Mouse (Mus musculus) liver, postnatal 0 days (tissue): ENCODE data around the gene Car5a. TPM values are rescaled to one million over a fixed set of nuclear protein-coding genes. Genes with fewer than 3 reads are reported as not detected.
A peak's percentile ranks its signal among the peaks of the same experiment; 100 is the strongest.

Experiments
- ATAC-seq: fragments of 200-750 bp; cut with Nextera tagmentation; 2 replicates; pipeline ENCODE4 v1.8.0; 2017; ENCODE audit warnings: mild to moderate bottlenecking, moderate library complexity
- DNase-seq: peaks from one replicate; pipeline ENCODE4 v3.0.0-alpha.2; 2016
- H3K27ac ChIP-seq: fragments of 300-500 bp; sonication (generic); 2 replicates; pipeline ENCODE4 v1.5.1; 2014; ENCODE audit warnings: antibody characterized with exemption, moderate library complexity, mild to moderate bottlenecking, low read depth
- H3K27me3 ChIP-seq: fragments of 300-500 bp; sonication (generic); 2 replicates; pipeline ENCODE4 v1.6.1; 2014; ENCODE audit warnings: low read length, control low read depth, mixed read lengths; ENCODE audit not compliant: insufficient read depth
- H3K36me3 ChIP-seq: fragments of 300-500 bp; sonication (generic); replicated peaks from 2 replicates; pipeline ENCODE4 v1.6.1; 2014; ENCODE audit warnings: mild to moderate bottlenecking, control low read depth, low read length, moderate library complexity, mixed read lengths; ENCODE audit not compliant: insufficient read depth
- H3K4me1 ChIP-seq: fragments of 300-500 bp; sonication (generic); 2 replicates; pipeline ENCODE4 v1.6.1; 2014; ENCODE audit warnings: antibody characterized with exemption, mild to moderate bottlenecking, control low read depth; ENCODE audit not compliant: insufficient read depth
- H3K4me2 ChIP-seq: fragments of 300-500 bp; sonication (generic); 2 replicates; pipeline ENCODE4 v1.6.1; 2014; ENCODE audit warnings: low read depth, mild to moderate bottlenecking, low read length, moderate library complexity, mixed read lengths
- H3K4me3 ChIP-seq: fragments of 300-500 bp; sonication (generic); 2 replicates; pipeline ENCODE4 v1.5.1; 2014; ENCODE audit warnings: low read depth, low read length
- H3K9ac ChIP-seq: fragments of 300-500 bp; sonication (generic); replicated peaks from 2 replicates; pipeline ENCODE4 v1.6.1; 2014; ENCODE audit warnings: mild to moderate bottlenecking, moderate library complexity
- H3K9me3 ChIP-seq: fragments of 300-500 bp; sonication (generic); 2 replicates; pipeline ENCODE4 v1.6.1; 2016; ENCODE audit warnings: mild to moderate bottlenecking, control low read depth, low read length, mixed read lengths
- CTCF ChIP-seq: sonication (generic); IDR thresholded peaks from 2 replicates; pipeline ENCODE4 v1.5.1; 2016; ENCODE audit warnings: antibody characterized with exemption, low read depth
- EP300 ChIP-seq: IDR thresholded peaks from 2 replicates; pipeline ENCODE4 v1.6.1; 2016; ENCODE audit warnings: antibody characterized with exemption, low read depth, mild to moderate bottlenecking
- WGBS: fragments of 180-500 bp; shearing (Covaris S2); extraction: QIAGEN DNeasy Blood & Tissue Kit; methylation state at CpG from one replicate; pipeline ENCODE4 v1.1.7; 2014; ENCODE audit not compliant: insufficient replicate concordance; 5-methylcytosine and 5-hydroxymethylcytosine counted together
- polyA plus RNA-seq: library from polyadenylated mRNA; unstranded; fragments of >200 nt; fragmentation: Nextera tagmentation; extraction: Ambion mirVana; gene quantifications from 2 replicates; pipeline ENCODE4 v1.2.1, GENCODE M21; 2015

Car5a gene
- polyA plus RNA-seq, 1 experiment from 2014 or later, result 9.6 TPM

GRCm38 (mm10) chr8:121899180-121900044 lies 45.3 kb downstream of the Car5a start:
- peak; percentile 74 for DNase-seq

DNA sequence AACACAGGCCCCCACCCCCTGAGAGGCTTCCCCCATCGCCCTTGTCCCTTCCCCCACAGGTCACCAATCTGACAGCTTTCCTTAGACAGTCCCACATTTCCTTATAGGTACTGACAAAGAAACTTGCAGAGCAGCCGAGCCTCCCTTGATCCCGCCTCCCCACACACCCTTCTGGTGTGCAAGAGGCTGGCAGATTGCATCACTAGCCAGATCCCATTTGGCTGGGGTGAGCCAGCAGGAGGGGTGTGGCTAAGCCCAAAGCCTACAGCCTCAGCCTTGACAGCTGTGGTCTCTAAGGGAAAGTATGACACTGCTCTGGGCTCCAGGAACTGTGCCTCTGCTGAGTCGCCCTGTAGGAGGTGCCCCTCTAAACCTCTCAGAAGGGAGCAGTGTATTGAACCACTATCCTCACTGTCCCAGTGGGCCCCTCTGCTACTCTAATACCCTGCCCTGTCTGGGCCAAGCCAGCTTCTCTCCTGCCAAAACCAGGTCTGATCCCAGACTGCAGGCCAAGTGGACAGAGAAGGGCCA lies 46.2 kb downstream of the Car5a start:
- ATAC-seq (peak; percentile 89), DNase-seq (peak; percentile 90)
- no peaks in the 10 kb centered on the region for H3K27me3 ChIP-seq
- H3K36me3 ChIP-seq, result peaks cover 16% of the 10 kb centered on the region
- peak overlapping the region; percentile 49 for H3K9ac ChIP-seq
- peak; percentile 62; the same call in 1 of the 2 replicates for TF ChIP-seq EP300
- peak; percentile 42 for TF ChIP-seq CTCF
- H3K4me1 ChIP-seq, result peaks cover 39% of the 10 kb centered on the region
- peak overlapping the region; percentile 29 for H3K4me3 ChIP-seq
- peak overlapping the region; percentile 67 for H3K4me2 ChIP-seq
- peak overlapping the region; percentile 83 for H3K27ac ChIP-seq
- no peaks in the 10 kb centered on the region for H3K9me3 ChIP-seq
- WGBS, result 18% methylated on average over 4 of the region's 4 CpGs

More at GRCm38 (mm10) chr8:121899180-121900044, 45.3 kb downstream of the Car5a start:
- peak overlapping the region; percentile 67 for H3K4me2 ChIP-seq
- H3K27me3 ChIP-seq, result no peaks in the 10 kb centered on the region
- WGBS, result 57% methylated on average over 18 of the region's 18 CpGs
- H3K4me1 ChIP-seq, result peaks cover 39% of the 10 kb centered on the region
- H3K27ac ChIP-seq, result peak overlapping the region; percentile 83
- TF ChIP-seq EP300, result peak; percentile 98
- no peak for TF ChIP-seq CTCF
- H3K36me3 ChIP-seq, result peaks cover 16% of the 10 kb centered on the region
- H3K9me3 ChIP-seq, result no peaks in the 10 kb centered on the region
- peak; percentile 82 for ATAC-seq
- H3K4me3 ChIP-seq, result peak overlapping the region; percentile 18; the same call in 1 of the 2 replicates
- H3K9ac ChIP-seq, result peak overlapping the region; percentile 49

- Histone ChIP-seq H3K4me3 (peak overlapping the region; percentile 29), H3K4me1 (peaks cover 39% of the 10 kb centered on the region), H3K9me3 (no peaks in the 10 kb centered on the region), H3K27ac (peak overlapping the region; percentile 83), H3K4me2 (peak overlapping the region; percentile 67), H3K36me3 (peaks cover 19% of the 10 kb centered on the region), H3K9ac (peak overlapping the region; percentile 49), H3K27me3 (no peaks in the 10 kb centered on the region)
- 48% methylated on average over 7 of the region's 7 CpGs for WGBS
- ATAC-seq (peak; percentile 42), DNase-seq (peak; percentile 44)
- TF ChIP-seq CTCF, result no peak
- TF ChIP-seq EP300, result no peak
Observed at GRCm38 (mm10) chr8:121897871-121898381, 46.8 kb downstream of the Car5a start.

- TF ChIP-seq CTCF, result no peak
- no peak for TF ChIP-seq EP300
- peak overlapping the region; percentile 83 for H3K27ac ChIP-seq
- no peak for DNase-seq
- H3K4me3 ChIP-seq, result no peak overlapping the region
- ATAC-seq, result no peak
- 0 out of 2 replicates have a peak overlapping the region, but pooled peaks have one; percentile 49 for H3K9ac ChIP-seq
- H3K36me3 ChIP-seq, result peaks cover 19% of the 10 kb centered on the region
- no peaks in the 10 kb centered on the region for H3K9me3 ChIP-seq
- H3K4me1 ChIP-seq, result peaks cover 39% of the 10 kb centered on the region
- 78% methylated on average over 9 of the region's 9 CpGs for WGBS
- H3K27me3 ChIP-seq, result no peaks in the 10 kb centered on the region
- H3K4me2 ChIP-seq, result peak overlapping the region; percentile 67
Observed at GRCm38 (mm10) chr8:121897205-121897604, 47.5 kb downstream of the Car5a start.

DNA sequence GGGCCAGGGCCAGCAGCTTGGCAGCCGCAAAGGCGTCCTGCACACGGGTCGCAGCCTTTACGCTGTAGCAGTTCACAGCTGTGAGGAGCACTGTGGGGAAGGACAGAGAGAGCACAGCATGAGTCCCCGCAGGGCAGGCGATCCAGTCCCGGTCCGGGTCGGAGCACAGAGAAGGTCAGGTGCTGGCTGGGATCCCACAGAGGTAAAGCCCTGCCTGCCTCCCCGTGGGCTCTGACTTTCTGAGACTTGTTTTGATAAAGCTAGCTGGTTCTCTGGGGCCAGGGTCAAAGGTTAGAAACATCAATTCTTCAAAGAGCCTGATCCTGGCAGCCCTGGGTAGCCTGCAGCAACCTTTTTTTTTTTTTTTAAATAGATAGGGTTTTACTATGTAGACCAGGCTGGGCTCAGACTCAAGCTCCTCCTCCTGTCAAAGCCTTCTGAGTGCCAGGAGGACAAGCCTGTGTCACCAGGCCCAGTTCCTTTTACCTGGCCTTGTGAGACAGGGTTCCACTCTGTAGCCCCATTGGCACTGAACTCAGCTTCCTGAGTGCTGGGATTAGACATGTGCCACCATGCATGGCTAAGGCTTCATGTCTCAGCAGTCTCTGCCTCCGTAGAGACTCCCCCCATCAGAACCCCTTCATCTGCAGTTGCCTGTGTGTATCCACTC lies 48.1 kb downstream of the Car5a start:
- no peak for TF ChIP-seq EP300
- TF ChIP-seq CTCF, result no peak
- H3K4me3 ChIP-seq, result peak overlapping the region; percentile 0; the same call in 1 of the 2 replicates
- H3K4me2 ChIP-seq, result peak overlapping the region; percentile 56
- peak overlapping the region; percentile 16; the same call in 1 of the 2 replicates for H3K9ac ChIP-seq
- H3K36me3 ChIP-seq, result peaks cover 22% of the 10 kb centered on the region
- peaks cover 37% of the 10 kb centered on the region for H3K4me1 ChIP-seq
- DNase-seq (no peak), ATAC-seq (no peak)
- 71% methylated on average over 12 of the region's 12 CpGs for WGBS
- no peaks in the 10 kb centered on the region for H3K27me3 ChIP-seq
- peak overlapping the region; percentile 34 for H3K27ac ChIP-seq
- no peaks in the 10 kb centered on the region for H3K9me3 ChIP-seq
